Mouse (Mus musculus) spleen, adult 2 months (tissue): ENCODE data around the gene Armc3. TPM values are rescaled to one million over a fixed set of nuclear protein-coding genes. Genes with fewer than 3 reads are reported as not detected.
A peak's percentile ranks its signal among the peaks of the same experiment; 100 is the strongest.

Experiments
- DNase-seq, 2 experiments: peaks; one replicate each; pipeline versions ENCODE4 v3.0.0 to v3.0.0-alpha.2; 2012 to 2021; ENCODE audit warnings: low spot score in 2 of 2, low read depth in 1 of 2
- H3K27ac ChIP-seq: fragments of 200-500 bp; 2 replicates; pipeline ENCODE4 v1.5.1; 2012; ENCODE audit warnings: low read length, inconsistent platforms; ENCODE audit not compliant: insufficient read depth
- H3K27me3 ChIP-seq: fragments of 200-500 bp; 2 replicates; pipeline ENCODE4 v1.6.1; 2012; ENCODE audit warnings: mild to moderate bottlenecking, moderate library complexity, low read length, inconsistent platforms; ENCODE audit not compliant: control insufficient read depth, insufficient read depth
- H3K36me3 ChIP-seq: fragments of 200-500 bp; 2 replicates; pipeline ENCODE4 v1.6.1; 2012; ENCODE audit warnings: mild to moderate bottlenecking, low read length, inconsistent platforms; ENCODE audit not compliant: control insufficient read depth, insufficient read depth
- H3K4me1 ChIP-seq: fragments of 200-500 bp; 2 replicates; pipeline ENCODE4 v1.6.1; 2011; ENCODE audit warnings: inconsistent platforms; ENCODE audit not compliant: control insufficient read depth, insufficient read depth, insufficient read length
- H3K4me3 ChIP-seq: fragments of 200-500 bp; 2 replicates; pipeline ENCODE4 v1.5.1; 2011; ENCODE audit warnings: mild to moderate bottlenecking, inconsistent platforms; ENCODE audit not compliant: insufficient read depth, insufficient read length; ENCODE audit errors: extremely low read depth
- CTCF ChIP-seq: fragments of 200-500 bp; IDR thresholded peaks from 2 replicates; pipeline ENCODE4 v1.5.1; 2011; ENCODE audit warnings: mild to moderate bottlenecking, inconsistent platforms; ENCODE audit not compliant: insufficient read depth, insufficient read length, insufficient replicate concordance; ENCODE audit errors: extremely low read depth
- POLR2A ChIP-seq: fragments of 200-500 bp; IDR thresholded peaks from 2 replicates; pipeline ENCODE4 v1.6.1; 2011; ENCODE audit warnings: low read depth, low read length, inconsistent platforms
- WGBS: fragments of 180-500 bp; shearing (Covaris S2); methylation state at CpG from one replicate; pipeline ENCODE4 v1.1.7; 2018; 5-methylcytosine and 5-hydroxymethylcytosine counted together
- polyA plus RNA-seq: library from polyadenylated mRNA; depleted of rRNA; stranded (reverse); fragments of >200 nt; gene quantifications from 2 replicates; pipeline ENCODE4 v1.2.3, GENCODE M21; 2012; rRNA removed

The Armc3 gene
- polyA plus RNA-seq, 1 experiment: 0.12 TPM

GRCm38 (mm10) chr2:19351615-19352253 lies 152.6 kb downstream of the Armc3 start:
- 95% methylated on average over 1 of the region's 1 CpGs for WGBS
- Histone ChIP-seq H3K4me3 (no peak overlapping the region; the same call in 1 of the 2 replicates), H3K4me1 (peaks cover 5% of the 10 kb centered on the region; the same call in 1 of the 2 replicates), H3K27ac (no peak overlapping the region), H3K36me3 (no peaks in the 10 kb centered on the region), H3K27me3 (no peaks in the 10 kb centered on the region)
- no peak for TF ChIP-seq CTCF
- no peak for TF ChIP-seq POLR2A
- peak in 1 of 2 experiments; percentile 33 for DNase-seq

- Histone ChIP-seq H3K27ac (no peak overlapping the region), H3K4me1 (peaks cover 5% of the 10 kb centered on the region; the same call in 1 of the 2 replicates), H3K4me3 (no peak overlapping the region), H3K27me3 (no peaks in the 10 kb centered on the region), H3K36me3 (no peaks in the 10 kb centered on the region)
- no peak for DNase-seq
- WGBS: 21% methylated on average over 2 of the region's 2 CpGs
- TF ChIP-seq CTCF (no peak), POLR2A (no peak)
Observed at GRCm38 (mm10) chr2:19353158-19353557, 154.1 kb downstream of the Armc3 start.

Other genes with a start within 250 kb of the Armc3 start
- gene Pip4k2a, start 201.2 kb upstream of the Armc3 start, polyA plus RNA-seq: 21.4 and 21.8 TPM in 2 replicates
- gene 4930426L09Rik, start 201.0 kb upstream of the Armc3 start, polyA plus RNA-seq: 0.69 and 1.2 TPM in 2 replicates
- 3.1 and 3.6 TPM in 2 replicates for gene Msrb2, start 172.1 kb downstream of the Armc3 start, polyA plus RNA-seq
- gene Ptf1a, start 246.4 kb downstream of the Armc3 start, polyA plus RNA-seq: 2.9 and 3.0 TPM in 2 replicates